Mouse (Mus musculus): ENCODE measurements around the gene Neo1. TPM values are rescaled to one million over a fixed set of nuclear protein-coding genes. Genes with fewer than 3 reads are reported as not detected.

Neo1 gene
- polyA plus RNA-seq, 1 experiment: 0.88 TPM

DNA sequence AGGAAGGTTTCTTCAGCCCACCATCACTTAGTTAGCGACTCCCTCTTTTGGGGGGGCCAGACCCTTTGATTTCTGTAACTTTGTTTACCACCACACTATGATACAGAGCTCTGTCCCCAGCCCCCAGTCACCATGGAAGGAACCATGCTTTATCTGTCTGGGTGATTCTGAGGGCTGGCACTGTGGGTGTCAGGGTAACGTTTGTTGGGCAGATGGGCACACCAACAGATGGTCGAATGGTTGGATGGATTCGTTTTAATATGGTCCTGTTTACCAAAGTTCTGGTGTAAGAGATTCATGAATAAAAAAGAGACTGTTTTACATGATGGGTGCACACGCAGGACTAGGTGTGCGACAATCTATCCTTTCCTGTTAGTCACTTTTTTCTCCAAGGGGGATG lies 22.9 kb upstream of the Neo1 start:
- Histone ChIP-seq H3K4me1 (ENCODE audit: control insufficient read depth, insufficient read depth, low read length) (peaks cover 6% of the 10 kb centered on the region), H3K27ac (ENCODE audit: insufficient read depth, low read depth, low read length) (no peak overlapping the region), H3K4me3 (ENCODE audit: insufficient read depth, low read length) (no peak overlapping the region)
- TF ChIP-seq POLR2A (IDR thresholded peaks at IDR 0.05; ENCODE audit: borderline replicate concordance, low read depth, low read length) (no peak), CTCF (IDR thresholded peaks at IDR 0.05; ENCODE audit: low read depth, low read length) (no peak)

DNA sequence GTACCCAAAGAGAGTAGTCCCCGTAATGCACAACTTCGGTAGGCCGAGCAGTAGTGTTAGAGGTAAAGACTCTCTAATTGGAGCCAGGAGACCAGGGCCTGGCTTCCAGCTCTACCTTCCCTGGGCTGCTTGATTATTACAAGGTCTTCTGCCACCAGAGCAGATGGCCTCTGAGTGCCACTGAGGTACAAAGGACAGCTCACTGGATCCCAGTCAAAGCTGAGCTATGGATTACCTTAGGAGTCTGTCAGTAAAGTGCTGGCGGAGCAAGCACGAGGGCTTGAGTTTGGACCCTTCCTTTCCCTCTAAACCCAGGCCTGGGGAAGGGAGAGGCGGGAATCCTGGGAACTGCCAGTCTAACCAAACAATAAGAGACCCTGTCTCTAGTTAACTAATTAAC lies 21.8 kb upstream of the Neo1 start:
- Histone ChIP-seq H3K4me1 (ENCODE audit: control insufficient read depth, insufficient read depth, low read length) (peaks cover 9% of the 10 kb centered on the region), H3K4me3 (ENCODE audit: insufficient read depth, low read length) (no peak overlapping the region), H3K27ac (ENCODE audit: insufficient read depth, low read depth, low read length) (no peak overlapping the region)
- no peak for TF ChIP-seq CTCF (IDR thresholded peaks at IDR 0.05; ENCODE audit: low read depth, low read length)
- no peak for TF ChIP-seq POLR2A (IDR thresholded peaks at IDR 0.05; ENCODE audit: borderline replicate concordance, low read depth, low read length)

DNA sequence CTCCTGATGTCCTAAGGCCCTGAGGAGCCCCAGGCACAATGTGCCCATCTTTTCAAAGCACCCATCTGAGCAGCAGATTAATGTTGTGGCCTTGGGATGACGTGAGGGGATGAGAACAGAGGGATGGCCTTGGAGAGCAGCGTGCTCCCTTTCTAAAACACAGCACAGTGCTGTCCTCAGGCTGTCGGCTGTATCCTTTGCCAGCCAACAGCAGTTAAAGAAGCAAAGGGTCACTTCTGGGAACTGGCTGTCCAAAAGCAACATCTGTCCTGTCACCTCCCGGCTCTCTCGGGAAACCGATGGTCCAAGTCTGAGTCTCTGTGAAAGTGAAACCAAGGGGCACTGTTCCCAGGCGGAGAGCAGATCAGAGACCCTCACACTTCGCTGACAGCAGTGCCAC lies 20.0 kb upstream of the Neo1 start:
- peaks cover 9% of the 10 kb centered on the region for H3K4me1 ChIP-seq (ENCODE audit: control insufficient read depth, insufficient read depth, low read length)
- no peak overlapping the region for H3K4me3 ChIP-seq (ENCODE audit: insufficient read depth, low read length)
- H3K27ac ChIP-seq (ENCODE audit: insufficient read depth, low read depth, low read length): no peak overlapping the region
- TF ChIP-seq CTCF (IDR thresholded peaks at IDR 0.05; ENCODE audit: low read depth, low read length): no peak
- TF ChIP-seq POLR2A (IDR thresholded peaks at IDR 0.05; ENCODE audit: borderline replicate concordance, low read depth, low read length): no peak

DNA sequence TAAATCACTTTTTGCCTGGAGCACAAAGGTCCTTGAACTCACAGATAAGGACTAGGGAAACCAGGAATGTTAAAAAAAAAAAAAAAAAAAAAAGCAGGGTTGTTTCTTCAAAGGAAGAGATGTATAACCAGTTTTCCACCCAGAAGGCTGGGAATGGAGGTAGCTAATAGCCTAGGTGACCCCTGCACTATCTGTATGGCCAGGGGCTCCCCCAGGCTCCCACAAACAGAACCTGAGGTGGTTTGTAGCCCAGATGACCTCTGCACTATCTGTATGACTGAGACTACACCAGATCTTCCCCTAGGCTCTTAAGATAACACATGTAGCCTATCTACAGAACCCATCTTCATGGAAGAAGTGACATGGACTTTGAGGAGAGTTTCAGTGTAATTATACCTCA lies 5.6 kb upstream of the Neo1 start:
- TF ChIP-seq POLR2A (IDR thresholded peaks at IDR 0.05; ENCODE audit: borderline replicate concordance, low read depth, low read length) (no peak), CTCF (IDR thresholded peaks at IDR 0.05; ENCODE audit: low read depth, low read length) (no peak)

DNA sequence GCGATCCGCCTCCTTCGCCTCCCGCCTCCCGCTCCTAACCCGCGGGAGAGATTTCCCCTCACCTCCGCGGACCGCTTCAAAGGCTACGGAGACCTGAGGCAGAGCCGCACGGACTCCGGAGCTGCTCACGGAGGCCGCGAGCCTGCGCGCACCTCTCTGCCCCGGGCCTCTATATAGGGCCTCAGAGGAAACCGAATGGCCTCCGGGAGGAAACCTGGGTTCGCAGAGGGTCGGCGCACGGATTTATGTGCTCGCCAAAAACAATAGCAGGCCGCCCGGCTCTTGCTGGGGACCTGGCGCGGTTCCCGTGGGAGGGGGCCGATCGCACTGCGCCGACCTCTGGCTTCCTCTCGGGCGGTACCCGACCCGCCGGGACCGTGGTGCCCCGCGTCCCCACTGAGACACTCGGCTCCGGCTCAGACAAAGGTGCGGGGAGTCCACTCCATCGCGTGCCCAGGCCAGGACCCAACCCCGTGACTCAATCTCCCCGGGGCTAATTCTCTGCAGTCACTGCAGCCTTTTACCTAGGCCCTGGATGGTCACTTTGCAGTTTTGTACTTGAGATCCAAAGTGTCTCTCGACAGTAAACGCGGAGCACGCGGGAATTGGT lies 596 bp upstream of the Neo1 start:
- TF ChIP-seq POLR2A (IDR thresholded peaks at IDR 0.05; ENCODE audit: borderline replicate concordance, low read depth, low read length): 0 out of 2 replicates have a peak, but pooled peaks have one; percentile 20
- TF ChIP-seq CTCF (IDR thresholded peaks at IDR 0.05; ENCODE audit: low read depth, low read length): no peak
- Histone ChIP-seq H3K27ac (ENCODE audit: insufficient read depth, low read depth, low read length) (peak overlapping the region; percentile 91), H3K4me1 (ENCODE audit: control insufficient read depth, insufficient read depth, low read length) (peaks cover 11% of the 10 kb centered on the region), H3K4me3 (ENCODE audit: insufficient read depth, low read length) (peak overlapping the region; percentile 63)

More for the DNA sequence above, 5.6 kb upstream of the Neo1 start:
- Histone ChIP-seq H3K27ac (ENCODE audit: insufficient read depth, low read depth, low read length) (no peak overlapping the region), H3K4me3 (ENCODE audit: insufficient read depth, low read length) (no peak overlapping the region), H3K4me1 (ENCODE audit: control insufficient read depth, insufficient read depth, low read length) (no peaks in the 10 kb centered on the region)

DNA sequence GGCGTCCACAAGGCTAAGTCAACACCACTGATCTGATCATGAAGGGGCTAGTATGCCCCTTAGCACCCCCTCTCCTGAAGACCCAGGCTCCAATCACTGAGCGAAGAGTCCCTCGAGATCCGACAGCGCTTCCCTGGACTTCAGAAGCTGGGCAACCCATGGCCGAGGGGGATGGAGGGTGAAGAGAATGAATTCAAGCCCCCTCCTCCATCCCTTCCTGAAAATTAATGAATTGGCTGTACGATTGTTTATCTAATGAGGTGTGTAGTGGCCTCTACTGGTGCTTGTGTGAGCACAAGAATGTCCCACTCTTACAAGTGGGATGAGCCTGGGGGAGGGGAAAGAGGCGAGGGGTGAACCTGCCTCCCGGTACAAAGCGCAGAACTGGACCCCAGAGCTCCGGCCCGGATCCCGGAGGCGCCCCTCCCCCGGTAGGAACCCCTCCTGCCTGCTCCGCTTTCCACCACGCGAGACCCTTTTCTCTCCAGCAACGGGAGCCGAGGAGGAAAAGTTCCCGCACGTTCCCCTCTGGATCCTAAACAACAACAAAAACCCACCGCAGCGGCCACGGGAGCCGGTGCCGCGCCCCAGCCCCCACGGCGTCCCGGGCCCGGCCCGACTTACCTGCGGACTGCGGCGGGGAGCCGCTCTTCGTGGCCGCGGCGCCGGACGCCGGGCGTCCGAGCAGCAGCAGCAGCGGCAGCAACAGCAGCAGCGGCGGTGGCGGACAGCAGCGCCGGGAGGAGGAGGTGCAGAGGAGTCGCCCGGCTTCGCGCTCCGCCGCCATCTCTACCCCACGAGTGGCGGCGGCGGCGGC lies 691 bp downstream of the Neo1 start:
- Histone ChIP-seq H3K27ac (ENCODE audit: insufficient read depth, low read depth, low read length) (peak overlapping the region; percentile 91), H3K4me3 (ENCODE audit: insufficient read depth, low read length) (peak overlapping the region; percentile 63), H3K4me1 (ENCODE audit: control insufficient read depth, insufficient read depth, low read length) (peaks cover 11% of the 10 kb centered on the region)
- TF ChIP-seq POLR2A (IDR thresholded peaks at IDR 0.05; ENCODE audit: borderline replicate concordance, low read depth, low read length): no peak
- no peak for TF ChIP-seq CTCF (IDR thresholded peaks at IDR 0.05; ENCODE audit: low read depth, low read length)

DNA sequence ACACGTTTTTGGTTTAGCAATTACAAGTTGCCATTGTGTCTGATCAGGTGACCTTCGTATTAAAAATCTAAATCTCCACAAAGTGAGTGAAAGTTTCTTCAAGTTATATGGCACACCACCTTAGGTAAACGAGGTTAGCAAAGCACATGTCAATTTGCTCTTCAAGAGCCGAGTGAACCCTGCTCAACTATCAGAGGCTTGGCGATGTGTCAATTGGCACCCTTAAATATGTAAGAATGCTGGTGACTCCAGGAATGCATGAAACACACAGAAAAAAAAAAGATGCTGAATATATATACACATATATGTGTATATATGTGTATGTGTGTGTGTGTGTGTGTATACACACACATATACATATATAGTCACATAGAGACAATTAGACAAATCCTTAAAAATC lies 1.4 kb downstream of the Neo1 start:
- no peak for TF ChIP-seq POLR2A (IDR thresholded peaks at IDR 0.05; ENCODE audit: borderline replicate concordance, low read depth, low read length)
- no peak for TF ChIP-seq CTCF (IDR thresholded peaks at IDR 0.05; ENCODE audit: low read depth, low read length)
- H3K27ac ChIP-seq (ENCODE audit: insufficient read depth, low read depth, low read length): no peak overlapping the region
- H3K4me1 ChIP-seq (ENCODE audit: control insufficient read depth, insufficient read depth, low read length): peaks cover 11% of the 10 kb centered on the region
- peak overlapping the region; percentile 63 for H3K4me3 ChIP-seq (ENCODE audit: insufficient read depth, low read length)

DNA sequence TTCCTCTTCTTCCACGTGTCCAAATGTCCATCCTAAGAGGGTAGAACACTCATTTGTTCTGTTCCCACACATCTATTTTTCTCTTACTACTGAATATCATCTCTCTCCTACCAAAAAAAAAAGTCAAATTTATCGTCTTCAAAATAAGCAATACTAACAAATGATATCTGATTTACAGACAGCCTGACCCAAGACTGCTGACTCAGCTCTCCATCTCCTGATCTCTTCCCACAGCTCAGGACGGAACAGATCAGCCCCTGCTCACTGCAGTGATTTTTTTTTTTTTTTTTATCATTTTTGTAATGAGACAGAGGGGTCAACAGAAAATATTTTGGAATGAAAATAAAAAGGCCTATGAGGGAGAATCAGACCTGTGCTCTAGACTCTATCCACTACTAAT lies 2.7 kb downstream of the Neo1 start:
- Histone ChIP-seq H3K4me3 (ENCODE audit: insufficient read depth, low read length) (no peak overlapping the region), H3K4me1 (ENCODE audit: control insufficient read depth, insufficient read depth, low read length) (peaks cover 11% of the 10 kb centered on the region), H3K27ac (ENCODE audit: insufficient read depth, low read depth, low read length) (no peak overlapping the region)
- no peak for TF ChIP-seq CTCF (IDR thresholded peaks at IDR 0.05; ENCODE audit: low read depth, low read length)
- TF ChIP-seq POLR2A (IDR thresholded peaks at IDR 0.05; ENCODE audit: borderline replicate concordance, low read depth, low read length): no peak

DNA sequence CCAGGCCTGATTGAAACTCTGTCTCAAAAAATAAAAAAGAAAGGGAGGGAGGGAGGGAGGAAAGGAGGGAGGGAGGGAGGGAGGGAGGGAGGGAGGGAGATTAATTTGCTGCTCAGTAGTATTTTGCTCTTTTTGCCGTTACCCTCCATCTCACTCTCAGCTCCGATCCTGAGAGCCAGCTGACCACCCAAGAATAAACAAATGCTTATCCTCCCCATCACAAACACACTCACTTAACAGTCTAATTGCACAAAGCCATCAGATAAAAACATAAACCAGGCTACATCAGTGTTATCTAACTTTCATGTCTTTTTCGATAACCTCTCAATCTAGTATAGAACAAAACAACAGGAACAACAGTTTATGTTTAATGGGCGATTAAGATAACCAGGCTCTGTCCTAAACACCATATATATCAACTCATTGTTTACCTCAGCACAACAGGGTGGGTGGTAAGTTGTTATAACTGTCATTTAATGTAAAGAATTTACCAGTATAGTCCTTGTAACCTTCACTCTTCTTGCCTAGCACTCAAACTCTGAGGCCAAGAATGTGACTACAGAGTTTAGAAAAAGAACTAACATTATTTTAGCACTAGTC lies 11.9 kb downstream of the Neo1 start:
- Histone ChIP-seq H3K4me1 (ENCODE audit: control insufficient read depth, insufficient read depth, low read length) (peaks cover 11% of the 10 kb centered on the region), H3K27ac (ENCODE audit: insufficient read depth, low read depth, low read length) (no peak overlapping the region), H3K4me3 (ENCODE audit: insufficient read depth, low read length) (no peak overlapping the region)
- TF ChIP-seq POLR2A (IDR thresholded peaks at IDR 0.05; ENCODE audit: borderline replicate concordance, low read depth, low read length): no peak
- TF ChIP-seq CTCF (IDR thresholded peaks at IDR 0.05; ENCODE audit: low read depth, low read length): no peak

Data from bone marrow macrophage, adult 2 months (primary cell).